Mouse (Mus musculus) small intestine, adult 2 months (tissue): Measurements from ENCODE around the gene Sf3b4. TPM values are rescaled to one million over a fixed set of nuclear protein-coding genes. Genes with fewer than 3 reads are reported as not detected.
"Not testable (repeated sequence)": the region's sequence is repeated elsewhere in the genome, so short reads cannot be mapped to it uniquely, and the experiment has no call there.

Experiments used
- H3K27ac ChIP-seq: fragments of 200-500 bp; 2 replicates; pipeline ENCODE4 v1.5.1; 2012; ENCODE audit warnings: low read depth, low read length, control low read depth, inconsistent platforms; ENCODE audit not compliant: insufficient read depth
- H3K27me3 ChIP-seq: fragments of 200-500 bp; 2 replicates; pipeline ENCODE4 v1.6.1; 2012; ENCODE audit warnings: mild to moderate bottlenecking, moderate library complexity, low read length, inconsistent platforms; ENCODE audit not compliant: control insufficient read depth, insufficient read depth
- H3K36me3 ChIP-seq: fragments of 200-500 bp; 2 replicates; pipeline ENCODE4 v1.6.1; 2012; ENCODE audit warnings: mild to moderate bottlenecking, low read length, control low read depth, inconsistent platforms; ENCODE audit not compliant: control insufficient read depth, insufficient read depth
- H3K4me1 ChIP-seq: fragments of 200-500 bp; 2 replicates; pipeline ENCODE4 v1.6.1; 2012; ENCODE audit warnings: low read length, inconsistent platforms, mixed read lengths; ENCODE audit not compliant: control insufficient read depth, insufficient read depth, insufficient read length
- H3K4me3 ChIP-seq: fragments of 200-500 bp; 2 replicates; pipeline ENCODE4 v1.5.1; 2012; ENCODE audit warnings: low read depth, mild to moderate bottlenecking, control low read depth, inconsistent platforms, low read length, moderate library complexity
- CTCF ChIP-seq: fragments of 200-500 bp; IDR thresholded peaks from 2 replicates; pipeline ENCODE4 v1.5.1; 2012; ENCODE audit warnings: low read depth, mild to moderate bottlenecking, control low read depth, inconsistent platforms, low read length, moderate library complexity, mixed read lengths; ENCODE audit not compliant: insufficient replicate concordance, insufficient read length; ENCODE audit errors: extremely low read depth
- POLR2A ChIP-seq: fragments of 200-500 bp; IDR thresholded peaks from 2 replicates; pipeline ENCODE4 v1.6.1; 2012; ENCODE audit warnings: low read depth, mild to moderate bottlenecking, control low read depth, inconsistent platforms, low read length, moderate library complexity
- WGBS: fragments of 180-500 bp; shearing (Covaris S2); methylation state at CpG from one replicate; pipeline ENCODE4 v1.1.7; 2018; 5-methylcytosine and 5-hydroxymethylcytosine counted together
- polyA plus RNA-seq: library from polyadenylated mRNA; depleted of rRNA; stranded (reverse); fragments of >200 nt; gene quantifications from 2 replicates; pipeline ENCODE4 v1.2.3, GENCODE M21; 2012; rRNA removed

The Sf3b4 gene
- polyA plus RNA-seq, 1 experiment, result 73.2 TPM

- peak; percentile 60; the same call in 1 of the 2 replicates for TF ChIP-seq POLR2A
- no peak for TF ChIP-seq CTCF
Observed at GRCm38 (mm10) chr3:96219661-96220130, 47.6 kb downstream of the Sf3b4 start, which contains the start of the genes Bola1 and Hist2h2ab. Bola1 (minus strand) TSS chr3:96219709. Hist2h2ab (plus strand) TSS chr3:96219865.

DNA sequence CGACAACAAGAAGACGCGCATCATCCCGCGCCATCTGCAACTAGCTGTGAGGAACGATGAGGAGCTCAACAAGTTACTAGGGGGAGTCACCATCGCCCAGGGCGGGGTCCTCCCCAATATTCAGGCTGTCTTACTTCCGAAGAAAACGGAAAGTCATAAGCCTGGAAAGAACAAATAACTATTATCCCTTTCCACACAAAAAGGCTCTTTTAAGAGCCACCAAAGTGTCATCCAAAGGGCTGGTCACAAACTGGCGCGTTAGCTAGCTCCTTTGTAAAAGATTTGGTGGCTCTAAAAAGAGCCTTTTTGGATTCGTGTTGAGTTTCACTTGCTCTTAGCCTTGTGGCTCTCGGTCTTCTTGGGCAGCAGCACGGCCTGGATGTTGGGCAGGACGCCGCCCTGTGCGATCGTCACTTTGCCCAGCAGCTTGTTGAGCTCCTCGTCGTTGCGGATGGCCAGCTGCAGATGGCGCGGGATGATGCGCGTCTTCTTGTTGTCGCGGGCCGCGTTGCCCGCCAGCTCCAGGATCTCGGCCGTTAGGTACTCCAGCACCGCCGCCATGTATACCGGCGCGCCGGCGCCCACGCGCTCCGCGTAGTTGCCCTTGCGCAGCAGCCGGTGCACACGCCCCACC, 48.1 kb downstream of the Sf3b4 start:
- Histone ChIP-seq H3K4me3 (peak overlapping the region; percentile 80), H3K27ac (peak overlapping the region; percentile 99)
- H3K36me3 ChIP-seq, H3K27me3 ChIP-seq, H3K4me1 ChIP-seq: not testable (repeated sequence)
- under 1% methylated on average over 37 of the region's 47 CpGs for WGBS
- TF ChIP-seq POLR2A, result peak; percentile 64; the same call in 1 of the 2 replicates

More at GRCm38 (mm10) chr3:96219661-96220130, 47.6 kb downstream of the Sf3b4 start, which contains the start of the genes Bola1 and Hist2h2ab:
- Histone ChIP-seq H3K4me1 (peaks cover 3% of the 10 kb centered on the region; the same call in 1 of the 2 replicates), H3K36me3 (no peaks in the 10 kb centered on the region), H3K27me3 (no peaks in the 10 kb centered on the region), H3K4me3 (peak within 1 kb of the TSS; percentile 80), H3K27ac (peak within 1 kb of the TSS; percentile 99)
- WGBS, result under 1% methylated on average over 37 of the region's 37 CpGs

GRCm38 (mm10) chr3:96220765-96221639, 48.9 kb downstream of the Sf3b4 start, which contains the start of the genes Hist2h2ac and Hist2h2be:
Hist2h2ac (minus strand) TSS chr3:96220880.
Hist2h2be (plus strand) TSS chr3:96221119.
- peak within 1 kb of the TSS; percentile 99 for H3K27ac ChIP-seq
- peak within 1 kb of the TSS; percentile 80 for H3K4me3 ChIP-seq
- peaks cover 3% of the 10 kb centered on the region; the same call in 1 of the 2 replicates for H3K4me1 ChIP-seq
- TF ChIP-seq POLR2A, result peak; percentile 19; the same call in 1 of the 2 replicates
- TF ChIP-seq CTCF, result no peak
- under 1% methylated on average over 43 of the region's 43 CpGs for WGBS
- no peaks in the 10 kb centered on the region for H3K36me3 ChIP-seq
- H3K27me3 ChIP-seq, result no peaks in the 10 kb centered on the region

DNA sequence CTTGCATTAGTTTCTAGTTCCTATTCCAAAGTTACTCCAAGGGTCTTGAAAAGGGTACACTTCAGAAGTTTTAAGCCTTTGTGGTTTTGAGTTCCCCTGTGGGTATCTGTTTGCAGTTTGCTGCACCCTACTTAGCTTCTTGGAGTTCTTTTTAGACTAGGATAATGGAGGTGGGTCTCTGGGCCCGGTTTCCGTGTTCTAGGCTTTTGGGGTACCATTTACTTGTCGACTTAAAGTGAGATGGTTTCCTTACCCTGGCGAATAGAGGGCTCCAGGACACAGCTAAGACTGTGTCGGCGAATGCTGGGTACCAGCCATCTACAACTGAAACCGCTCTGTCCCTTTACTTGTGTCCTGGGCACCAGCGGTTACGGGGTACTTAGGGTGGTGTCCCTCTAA, 49.5 kb downstream of the Sf3b4 start:
- Histone ChIP-seq H3K4me1 (peaks cover 3% of the 10 kb centered on the region; the same call in 1 of the 2 replicates), H3K4me3 (peak overlapping the region; percentile 65), H3K27ac (peak overlapping the region; percentile 99), H3K36me3 (no peaks in the 10 kb centered on the region), H3K27me3 (no peaks in the 10 kb centered on the region)
- TF ChIP-seq CTCF (no peak), POLR2A (no peak)
- 5% methylated on average over 9 of the region's 9 CpGs for WGBS

DNA sequence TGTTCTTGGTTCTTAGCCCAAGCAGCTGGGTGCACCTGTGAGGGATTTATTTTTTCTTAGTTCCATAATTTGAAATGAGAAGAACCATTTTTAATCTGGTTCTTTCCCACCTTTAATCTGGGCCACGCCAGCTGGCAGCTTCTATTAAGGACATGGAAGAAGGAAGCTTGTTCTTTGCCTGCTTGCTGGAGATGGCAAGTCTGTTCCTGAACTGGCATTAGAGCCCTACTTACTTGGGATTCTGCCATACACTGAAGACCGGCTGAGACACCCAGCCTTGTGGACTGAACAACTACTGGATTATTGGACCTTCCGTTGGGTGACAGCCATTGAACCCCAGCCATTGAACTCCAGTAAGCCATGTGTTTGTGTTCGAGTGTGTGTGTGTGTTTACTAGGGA, 50.6 kb downstream of the Sf3b4 start:
- H3K36me3 ChIP-seq, result no peaks in the 10 kb centered on the region
- H3K4me3 ChIP-seq, result no peak overlapping the region
- H3K27me3 ChIP-seq, result no peaks in the 10 kb centered on the region
- H3K27ac ChIP-seq, result no peak overlapping the region
- peaks cover 3% of the 10 kb centered on the region; the same call in 1 of the 2 replicates for H3K4me1 ChIP-seq
- TF ChIP-seq POLR2A, result no peak
- TF ChIP-seq CTCF, result no peak
- WGBS, result 74% methylated on average over 4 of the region's 4 CpGs

- 33% methylated on average over 2 of the region's 2 CpGs for WGBS
Observed at GRCm38 (mm10) chr3:96225421-96225820, 53.3 kb downstream of the Sf3b4 start.

More at GRCm38 (mm10) chr3:96225421-96225820, 53.3 kb downstream of the Sf3b4 start:
- Histone ChIP-seq H3K27ac (no peak overlapping the region), H3K4me3 (no peak overlapping the region), H3K4me1 (no peaks in the 10 kb centered on the region; the same call in 1 of the 2 replicates), H3K27me3 (no peaks in the 10 kb centered on the region), H3K36me3 (no peaks in the 10 kb centered on the region)
- TF ChIP-seq POLR2A (no peak), CTCF (no peak)

Other genes with a start within 250 kb of the Sf3b4 start
- 4.7 and 8.7 TPM in 2 replicates for gene Anp32e, start 243.1 kb upstream of the Sf3b4 start, polyA plus RNA-seq
- gene Plekho1, start 176.3 kb upstream of the Sf3b4 start, polyA plus RNA-seq, result 10.8 and 31.3 TPM in 2 replicates
- gene Vps45, start 113.9 kb upstream of the Sf3b4 start, polyA plus RNA-seq, result 0.99 and 2.5 TPM in 2 replicates
- 13.7 and 23.6 TPM in 2 replicates for gene Otud7b, start 67.8 kb upstream of the Sf3b4 start, polyA plus RNA-seq
- 5.0 and 64.6 TPM in 2 replicates for gene Mtmr11, start 10.3 kb upstream of the Sf3b4 start, polyA plus RNA-seq
- 0.85 and 1.4 TPM in 2 replicates for gene Sv2a, start 8.8 kb downstream of the Sf3b4 start, polyA plus RNA-seq
- gene Bola1, start 47.4 kb downstream of the Sf3b4 start, polyA plus RNA-seq, result 62.0 and 66.0 TPM in 2 replicates
- 3.4 and 9.2 TPM in 2 replicates for gene Hist2h2ab, start 47.5 kb downstream of the Sf3b4 start, polyA plus RNA-seq
- 28.7 and 40.4 TPM in 2 replicates for gene Hist2h2ac, start 48.5 kb downstream of the Sf3b4 start, polyA plus RNA-seq
- 0.96 and 1.4 TPM in 2 replicates for gene Hist2h2be, start 48.8 kb downstream of the Sf3b4 start, polyA plus RNA-seq
- 59.1 and 109 TPM in 2 replicates for gene Hist2h3c2, start 66.8 kb downstream of the Sf3b4 start, polyA plus RNA-seq
- gene Hist2h2aa2, start 67.9 kb downstream of the Sf3b4 start, polyA plus RNA-seq, result 248 and 339 TPM in 2 replicates
- gene Hist2h2aa1, start 73.2 kb downstream of the Sf3b4 start, polyA plus RNA-seq, result 485 and 622 TPM in 2 replicates
- gene Hist2h3c1, start 74.4 kb downstream of the Sf3b4 start, polyA plus RNA-seq, result not detected in 2 replicates
- 4.2 and 6.3 TPM in 2 replicates for gene Hist2h4, start 91.0 kb downstream of the Sf3b4 start, polyA plus RNA-seq
- 77.4 and 102 TPM in 2 replicates for gene Hist2h3b, start 96.3 kb downstream of the Sf3b4 start, polyA plus RNA-seq
- 8.4 and 8.7 TPM in 2 replicates for gene Hist2h2bb, start 97.4 kb downstream of the Sf3b4 start, polyA plus RNA-seq
- gene Fcgr1, start 121.6 kb downstream of the Sf3b4 start, polyA plus RNA-seq, result 1.8 and 2.4 TPM in 2 replicates